Mouse (Mus musculus): Measurements from ENCODE around the gene Vmn2r25. TPM values are rescaled to one million over a fixed set of nuclear protein-coding genes. Genes with fewer than 3 reads are reported as not detected.
"Not testable (repeated sequence)": the region's sequence is repeated elsewhere in the genome, so short reads cannot be mapped to it uniquely, and the experiment has no call there.

The Vmn2r25 gene
- 0.12 TPM in 1 of 2 replicates, not detected in the other for total RNA-seq (2017)

DNA sequence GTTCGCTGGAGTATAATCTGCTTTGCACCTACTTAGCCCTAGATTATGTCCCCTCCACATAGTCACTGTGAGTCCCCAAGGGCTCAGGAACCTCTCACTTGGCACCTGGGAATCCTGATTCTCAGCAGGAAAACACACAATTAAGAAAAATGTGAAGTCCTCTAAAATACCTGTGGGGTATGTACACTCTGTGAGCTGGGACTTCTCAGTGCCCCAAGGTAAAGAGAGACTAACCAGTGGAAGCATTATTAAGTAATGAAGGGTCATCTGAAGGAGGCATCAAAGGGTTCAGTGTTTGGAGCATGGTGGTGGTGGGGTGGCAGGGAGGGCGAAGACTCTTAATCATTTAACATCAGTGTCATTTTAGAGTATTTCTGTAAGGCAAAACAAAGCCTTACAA is at the start of gene Vmn2r25:
Gene Vmn2r25 (minus strand): TSS at position 101 of the 400 bp plus-strand sequence.
- not testable (repeated sequence) for ATAC-seq (ENCODE audit: extremely low read depth, insufficient number of reproducible peaks, low FRiP score, poor library complexity, severe bottlenecking)

DNA sequence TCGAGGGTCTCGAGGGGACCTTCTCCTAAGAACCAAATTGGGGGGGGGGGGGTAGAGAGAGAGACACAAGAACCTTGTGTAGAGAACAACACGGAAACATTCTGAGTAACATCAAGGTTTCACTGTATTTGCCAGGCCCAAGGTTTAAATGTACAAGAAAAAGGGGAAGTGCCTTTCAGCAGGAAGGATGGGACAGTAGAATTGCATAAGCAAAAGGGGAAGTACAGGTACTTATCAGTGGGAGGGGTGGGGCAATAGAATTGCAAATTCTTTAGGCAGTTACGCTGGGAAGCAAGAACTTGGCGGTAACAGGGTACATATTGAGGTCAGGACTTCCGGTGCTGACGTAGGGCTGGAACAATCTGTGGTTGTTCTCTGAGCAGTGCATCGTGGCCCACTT is 33.3 kb downstream of the Vmn2r25 start:
- ATAC-seq (ENCODE audit: extremely low read depth, insufficient number of reproducible peaks, low FRiP score, poor library complexity, severe bottlenecking), result no peak

DNA sequence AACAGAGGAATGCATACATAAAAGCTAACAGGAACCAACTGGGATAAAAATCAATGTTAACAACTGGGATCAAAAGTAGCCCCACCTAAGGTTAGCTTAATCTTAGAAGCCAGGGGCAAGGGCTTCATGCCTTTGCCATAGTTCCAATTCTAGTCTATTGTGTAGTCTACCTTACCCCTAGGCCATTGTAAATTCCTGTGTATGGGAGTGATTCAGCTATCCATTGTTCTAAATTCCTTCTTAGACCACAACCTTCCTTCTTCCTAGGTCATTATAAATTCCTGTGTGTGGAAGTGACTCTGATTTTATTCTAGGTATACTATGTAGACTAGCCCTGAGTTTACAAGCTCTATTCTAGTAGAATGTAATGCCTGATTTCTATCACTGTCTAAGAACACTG is 43.0 kb downstream of the Vmn2r25 start:
- not testable (repeated sequence) for ATAC-seq (ENCODE audit: extremely low read depth, insufficient number of reproducible peaks, low FRiP score, poor library complexity, severe bottlenecking)

DNA sequence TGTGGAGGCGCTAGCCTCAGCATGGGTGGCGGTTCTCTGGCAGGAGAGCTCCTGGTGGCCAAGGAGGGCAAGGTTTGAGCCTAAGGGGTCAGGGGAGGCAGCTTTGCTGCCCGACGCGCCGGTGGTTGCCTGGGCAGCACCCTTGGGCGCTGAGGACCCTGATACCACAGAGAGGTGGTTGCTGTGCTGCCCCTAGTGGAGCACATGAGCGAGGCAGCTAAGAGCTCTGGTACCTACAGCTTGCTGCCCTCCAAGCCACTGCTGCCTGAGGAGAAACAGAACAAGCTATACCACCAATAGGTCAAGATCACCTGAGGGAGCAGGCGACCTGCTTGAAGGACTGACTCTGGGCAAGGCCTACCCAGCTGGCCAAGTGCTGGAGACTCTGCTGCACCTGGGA is 59.5 kb downstream of the Vmn2r25 start:
- no peak for ATAC-seq (ENCODE audit: extremely low read depth, insufficient number of reproducible peaks, low FRiP score, poor library complexity, severe bottlenecking)

DNA sequence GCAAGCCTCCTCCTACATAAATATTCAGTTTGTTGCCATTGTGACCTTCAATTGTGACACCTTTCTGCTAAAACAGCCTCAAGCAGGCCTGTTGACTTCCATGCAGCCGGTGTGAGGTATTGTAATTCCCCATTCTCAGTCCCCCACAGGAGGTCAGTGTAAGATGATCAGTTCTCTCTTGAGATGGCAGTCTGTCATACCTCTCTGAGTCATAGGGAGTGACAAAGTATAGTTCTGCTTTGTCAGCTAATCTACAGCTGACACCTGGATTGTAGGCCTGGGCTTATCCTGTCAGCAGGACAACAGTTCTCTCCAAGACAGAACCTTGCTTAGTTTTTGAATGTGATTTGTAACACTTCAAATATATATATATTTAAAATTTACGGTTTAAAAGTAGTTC is 68.4 kb downstream of the Vmn2r25 start:
- ATAC-seq (ENCODE audit: extremely low read depth, insufficient number of reproducible peaks, low FRiP score, poor library complexity, severe bottlenecking), result no peak

DNA sequence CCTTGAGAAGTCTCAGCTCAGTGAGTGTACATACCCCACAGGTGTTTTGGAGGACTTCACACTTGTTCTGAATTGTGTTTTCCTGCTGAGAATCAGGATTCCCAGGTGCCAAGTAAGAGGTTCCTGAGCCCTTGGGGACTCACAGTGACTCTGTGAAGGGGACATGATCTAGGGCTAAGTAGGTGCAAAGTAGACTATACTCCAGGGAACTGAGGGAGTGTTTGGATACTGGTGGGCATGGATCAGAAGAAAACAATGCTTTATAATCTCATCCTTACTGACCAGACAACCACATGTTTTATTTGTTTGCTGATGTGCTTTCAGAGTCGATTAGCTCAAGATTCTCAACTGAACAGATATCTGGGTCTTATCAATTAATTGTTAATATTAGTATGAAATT is 74.7 kb downstream of the Vmn2r25 start, which contains the start of gene Vmn2r24:
Gene Vmn2r24 (plus strand): TSS at position 301 of the 400 bp plus-strand sequence.
- ATAC-seq (ENCODE audit: extremely low read depth, insufficient number of reproducible peaks, low FRiP score, poor library complexity, severe bottlenecking), result no peak

Other genes with a start within 250 kb of the Vmn2r25 start
- 0.12 TPM in 2 replicates for gene Vmn2r22, start 202.7 kb downstream of the Vmn2r25 start, total RNA-seq (2017)
- gene Vmn2r23, start 150.8 kb downstream of the Vmn2r25 start, total RNA-seq (2017), result not detected in 2 replicates
- under 0.01 TPM in 1 of 2 replicates, not detected in the other for gene Vmn2r24, start 74.6 kb downstream of the Vmn2r25 start, total RNA-seq (2017)
- 0.12 TPM in 1 of 2 replicates, not detected in the other for gene Vmn2r26, start 171.1 kb upstream of the Vmn2r25 start, total RNA-seq (2017)

All from neutrophil, adult 5-6 weeks (primary cell).